Mouse (Mus musculus): Measurements from ENCODE around the gene 2610528A11Rik.

- no peak for TF ChIP-seq CTCF (IDR thresholded peaks at IDR 0.05; ENCODE audit: extremely low read depth, insufficient read depth, insufficient read length, insufficient replicate concordance)
- TF ChIP-seq POLR2A (IDR thresholded peaks at IDR 0.05; ENCODE audit: low read depth, low read length): no peak
Measured at GRCm38 (mm10) chr14:37080724-37081123, 33.1 kb downstream of the 2610528A11Rik start.
